Mouse (Mus musculus) heart, postnatal 36 days (tissue): ENCODE results near the gene Ube2k. TPM values are rescaled to one million over a fixed set of nuclear protein-coding genes. Genes with fewer than 3 reads are reported as not detected.
"Not testable (repeated sequence)": the region's sequence is repeated elsewhere in the genome, so short reads cannot be mapped to it uniquely, and the experiment has no call there.

Source experiments
- DNase-seq, 2 experiments: peaks; one replicate each; pipeline ENCODE4 v3.0.0; 2021 to 2022
- intact Hi-C: fragments of 180-260 bp; cut with DNase I; formaldehyde crosslinking; loops from one replicate; pipeline ENCODE4 v1.15.1; 2025
- total RNA-seq, 2 experiments: library from RNA; stranded (reverse); gene quantifications; 2 replicates each; pipeline ENCODE4 v1.2.3; 2021

The Ube2k gene
- total RNA-seq, 2 experiments from 2014 or later, result 59.4 to 67.6 TPM

GRCm38 (mm10) chr5:65536068-65536465 lies 966 bp upstream of the Ube2k start:
- intact Hi-C loops, result loop anchor here (2.0 to 10.0 kb wide), 2 partner anchors 43 to 229 kb away; partner anchors contain the start of genes Gm43552 and N4bp2
- not testable (repeated sequence) for DNase-seq

GRCm38 (mm10) chr5:65537420-65538071 lies 513 bp downstream of the Ube2k start:
- DNase-seq, result no peak
- intact Hi-C loops, result loop anchor here (1.0 to 10.0 kb wide), 3 partner anchors 45 to 227 kb away; partner anchors contain the start of genes Gm43552 and N4bp2

- DNase-seq, result no peak
Observed at GRCm38 (mm10) chr5:65538121-65538520, 1.1 kb downstream of the Ube2k start.

GRCm38 (mm10) chr5:65538829-65539228 lies 1.8 kb downstream of the Ube2k start:
- intact Hi-C loops, result loop anchor here (10.0 kb wide), 1 partner anchor 226 kb away; the partner anchor contains the start of gene N4bp2
- DNase-seq, result no peak

More at GRCm38 (mm10) chr5:65538121-65538520, 1.1 kb downstream of the Ube2k start:
- intact Hi-C loops, result loop anchor here (10.0 kb wide), 1 partner anchor 227 kb away; the partner anchor contains the start of gene N4bp2

- intact Hi-C loops, result loop anchor here (10.0 kb wide), 1 partner anchor 225 kb away; the partner anchor contains the start of gene N4bp2
- no peak for DNase-seq
Observed at GRCm38 (mm10) chr5:65539786-65540185, 2.8 kb downstream of the Ube2k start.

- intact Hi-C loops, result no loop called here
- DNase-seq, result no peak
Observed at GRCm38 (mm10) chr5:65541889-65542288, 4.9 kb downstream of the Ube2k start.

GRCm38 (mm10) chr5:65543491-65543890 lies 6.5 kb downstream of the Ube2k start:
- no peak for DNase-seq
- intact Hi-C loops, result no loop called here

GRCm38 (mm10) chr5:65544616-65545015 lies 7.6 kb downstream of the Ube2k start:
- DNase-seq, result no peak
- intact Hi-C loops, result no loop called here

GRCm38 (mm10) chr5:65549677-65550076 lies 12.6 kb downstream of the Ube2k start:
- intact Hi-C loops, result loop anchor here (5.0 kb wide), 1 partner anchor 128 kb away; no protein-coding TSS in a partner anchor

GRCm38 (mm10) chr5:65557109-65557508 lies 20.1 kb downstream of the Ube2k start:
- intact Hi-C loops, result no loop called here
- DNase-seq, result no peak

More at GRCm38 (mm10) chr5:65549677-65550076, 12.6 kb downstream of the Ube2k start:
- DNase-seq, result no peak

GRCm38 (mm10) chr5:65561125-65561893 lies 24.3 kb downstream of the Ube2k start:
- DNase-seq, result no peak
- intact Hi-C loops, result no loop called here

- no peak for DNase-seq
- intact Hi-C loops, result no loop called here
Observed at GRCm38 (mm10) chr5:65565486-65565885, 28.5 kb downstream of the Ube2k start.

- intact Hi-C loops, result no loop called here
- DNase-seq, result no peak
Observed at GRCm38 (mm10) chr5:65574876-65575275, 37.8 kb downstream of the Ube2k start.

- intact Hi-C loops, result no loop called here
- no peak for DNase-seq
Observed at GRCm38 (mm10) chr5:65575896-65576295, 38.9 kb downstream of the Ube2k start.

GRCm38 (mm10) chr5:65578545-65578944 lies 41.5 kb downstream of the Ube2k start:
- intact Hi-C loops, result no loop called here

GRCm38 (mm10) chr5:65586291-65586690 lies 49.3 kb downstream of the Ube2k start:
- intact Hi-C loops, result no loop called here
- DNase-seq, result no peak

More at GRCm38 (mm10) chr5:65578545-65578944, 41.5 kb downstream of the Ube2k start:
- no peak for DNase-seq

GRCm38 (mm10) chr5:65590199-65590598 lies 53.2 kb downstream of the Ube2k start:
- no peak for DNase-seq
- intact Hi-C loops, result no loop called here

GRCm38 (mm10) chr5:65592421-65592820 lies 55.4 kb downstream of the Ube2k start:
- DNase-seq, result no peak
- intact Hi-C loops, result no loop called here

- DNase-seq, result no peak
- intact Hi-C loops, result no loop called here
Observed at GRCm38 (mm10) chr5:65599681-65600080, 62.6 kb downstream of the Ube2k start.

GRCm38 (mm10) chr5:65606820-65607219 lies 69.8 kb downstream of the Ube2k start:
- no peak for DNase-seq
- intact Hi-C loops, result no loop called here

- intact Hi-C loops, result no loop called here
Observed at GRCm38 (mm10) chr5:65609769-65610168, 72.7 kb downstream of the Ube2k start.

More at GRCm38 (mm10) chr5:65609769-65610168, 72.7 kb downstream of the Ube2k start:
- no peak for DNase-seq
